Mouse (Mus musculus) kidney, embryonic 14.5 days (tissue): ENCODE results near the gene Bzw1. TPM values are rescaled to one million over a fixed set of nuclear protein-coding genes. Genes with fewer than 3 reads are reported as not detected.
A peak's percentile ranks its signal among the peaks of the same experiment; 100 is the strongest.

ENCODE experiments used
- ATAC-seq: fragments of 200-750 bp; cut with Nextera tagmentation; 2 replicates; pipeline ENCODE4 v1.8.0; 2017; ENCODE audit warnings: moderate number of reproducible peaks, mild to moderate bottlenecking, moderate TSS enrichment, moderate library complexity; ENCODE audit not compliant: low FRiP score, low TSS enrichment
- H3K27ac ChIP-seq: fragments of 300-500 bp; sonication (generic); 2 replicates; pipeline ENCODE4 v1.5.1; 2014; ENCODE audit warnings: low read depth, mild to moderate bottlenecking, low read length, moderate library complexity, mixed read lengths
- H3K27me3 ChIP-seq: fragments of 300-500 bp; sonication (generic); 2 replicates; pipeline ENCODE4 v1.6.1; 2014; ENCODE audit warnings: mild to moderate bottlenecking, low read length; ENCODE audit not compliant: control insufficient read depth, insufficient read depth
- H3K36me3 ChIP-seq: fragments of 300-500 bp; sonication (generic); 2 replicates; pipeline ENCODE4 v1.6.1; 2014; ENCODE audit warnings: low read length, mixed read lengths; ENCODE audit not compliant: control insufficient read depth, insufficient read depth
- H3K4me1 ChIP-seq: fragments of 300-500 bp; sonication (generic); 2 replicates; pipeline ENCODE4 v1.6.1; 2014; ENCODE audit warnings: low read length, mixed read lengths; ENCODE audit not compliant: control insufficient read depth, insufficient read depth
- H3K4me2 ChIP-seq: fragments of 300-500 bp; sonication (generic); replicated peaks from 2 replicates; pipeline ENCODE4 v1.6.1; 2014; ENCODE audit warnings: low read depth, mild to moderate bottlenecking, low read length
- H3K4me3 ChIP-seq: fragments of 300-500 bp; sonication (generic); 2 replicates; pipeline ENCODE4 v1.5.1; 2014; ENCODE audit warnings: mild to moderate bottlenecking, low read length
- H3K9ac ChIP-seq: fragments of 300-500 bp; sonication (generic); 2 replicates; pipeline ENCODE4 v1.6.1; 2014; ENCODE audit warnings: low read depth, mild to moderate bottlenecking, low read length, moderate library complexity
- H3K9me3 ChIP-seq: fragments of 300-500 bp; sonication (generic); 2 replicates; pipeline ENCODE4 v1.6.1; 2016; ENCODE audit warnings: low read length; ENCODE audit not compliant: control insufficient read depth
- WGBS: fragments of 180-500 bp; shearing (Covaris S2); extraction: QIAGEN DNeasy Blood & Tissue Kit; methylation state at CpG from one replicate; pipeline ENCODE4 v1.1.7; 2014; 5-methylcytosine and 5-hydroxymethylcytosine counted together
- polyA plus RNA-seq: library from polyadenylated mRNA; unstranded; fragments of >200 nt; fragmentation: Nextera tagmentation; extraction: Ambion mirVana; gene quantifications from 2 replicates; pipeline ENCODE4 v1.2.1, GENCODE M21; 2014

Gene Bzw1
- polyA plus RNA-seq, 1 experiment from 2014 or later = 476 TPM

DNA sequence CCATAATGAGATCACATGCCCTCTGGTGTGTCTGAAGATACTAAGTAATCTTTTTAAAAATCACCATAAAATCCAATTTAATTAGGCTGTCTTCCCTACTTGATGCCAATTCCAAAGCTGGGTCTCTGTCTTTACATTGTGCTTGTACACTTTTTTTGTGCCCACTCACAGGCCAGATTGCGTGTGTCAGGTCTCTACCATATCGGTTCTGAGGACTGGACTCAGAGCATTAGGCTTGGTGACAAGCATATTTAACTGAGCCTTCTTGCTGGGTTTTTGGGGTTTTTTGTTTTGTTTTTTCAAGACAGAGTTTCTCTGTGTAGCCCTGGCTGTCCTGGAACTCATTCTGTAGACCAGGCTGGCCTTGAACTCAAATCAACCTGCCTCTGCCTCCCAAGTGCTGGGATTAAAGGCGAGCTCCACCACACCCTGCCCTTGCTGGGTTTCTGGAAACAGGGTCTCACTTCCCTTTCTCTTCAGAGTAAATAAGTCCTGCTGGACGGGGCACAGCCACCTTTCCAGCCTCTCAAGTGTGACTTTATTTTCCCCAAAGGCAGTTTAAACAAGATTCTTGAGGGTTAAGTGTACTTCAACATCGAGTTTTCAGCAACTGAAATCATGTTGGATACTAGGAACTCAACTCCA lies 17.0 kb downstream of the Bzw1 start:
- WGBS = 78% methylated on average over 5 of the region's 5 CpGs
- ATAC-seq = 0 out of 2 replicates have a peak, but pooled peaks have one; percentile 48
- H3K36me3 ChIP-seq = peaks cover 69% of the 10 kb centered on the region
- H3K4me3 ChIP-seq = no peak overlapping the region
- no peak overlapping the region for H3K4me2 ChIP-seq
- H3K9me3 ChIP-seq = no peaks in the 10 kb centered on the region
- H3K9ac ChIP-seq = no peak overlapping the region
- H3K27me3 ChIP-seq = no peaks in the 10 kb centered on the region
- no peak overlapping the region for H3K27ac ChIP-seq
- H3K4me1 ChIP-seq = no peaks in the 10 kb centered on the region

GRCm38 (mm10) chr1:58410198-58410588 lies 17.5 kb downstream of the Bzw1 start:
- no peak for ATAC-seq
- Histone ChIP-seq H3K36me3 (peaks cover 72% of the 10 kb centered on the region), H3K4me2 (no peak overlapping the region), H3K9ac (no peak overlapping the region), H3K4me1 (no peaks in the 10 kb centered on the region), H3K27ac (no peak overlapping the region), H3K9me3 (no peaks in the 10 kb centered on the region), H3K4me3 (no peak overlapping the region), H3K27me3 (no peaks in the 10 kb centered on the region)
- 81% methylated on average over 3 of the region's 3 CpGs for WGBS

DNA sequence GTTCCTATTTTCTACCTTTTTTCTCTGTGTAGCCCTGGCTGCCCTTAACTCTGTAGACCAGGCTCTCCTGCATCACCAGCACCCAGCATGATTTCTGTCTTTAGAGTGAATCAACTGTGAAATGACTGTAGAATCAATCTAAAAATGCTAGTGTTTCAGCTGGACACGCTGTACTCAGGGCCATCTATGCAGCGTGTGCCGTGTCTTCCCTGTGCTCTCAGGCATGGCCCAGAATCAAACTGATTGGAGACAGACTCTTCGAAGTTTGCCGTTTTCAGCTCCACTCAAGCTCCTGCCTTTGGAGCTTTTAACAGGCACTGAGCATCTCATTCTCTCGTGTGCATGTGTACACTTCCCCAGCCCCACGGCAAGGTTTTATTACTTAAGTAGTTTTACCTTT lies 18.1 kb downstream of the Bzw1 start:
- Histone ChIP-seq H3K4me3 (no peak overlapping the region), H3K4me2 (no peak overlapping the region), H3K9me3 (no peaks in the 10 kb centered on the region), H3K27ac (no peak overlapping the region), H3K9ac (no peak overlapping the region), H3K36me3 (peaks cover 72% of the 10 kb centered on the region), H3K4me1 (no peaks in the 10 kb centered on the region), H3K27me3 (no peaks in the 10 kb centered on the region)
- 92% methylated on average over 7 of the region's 7 CpGs for WGBS
- no peak for ATAC-seq

DNA sequence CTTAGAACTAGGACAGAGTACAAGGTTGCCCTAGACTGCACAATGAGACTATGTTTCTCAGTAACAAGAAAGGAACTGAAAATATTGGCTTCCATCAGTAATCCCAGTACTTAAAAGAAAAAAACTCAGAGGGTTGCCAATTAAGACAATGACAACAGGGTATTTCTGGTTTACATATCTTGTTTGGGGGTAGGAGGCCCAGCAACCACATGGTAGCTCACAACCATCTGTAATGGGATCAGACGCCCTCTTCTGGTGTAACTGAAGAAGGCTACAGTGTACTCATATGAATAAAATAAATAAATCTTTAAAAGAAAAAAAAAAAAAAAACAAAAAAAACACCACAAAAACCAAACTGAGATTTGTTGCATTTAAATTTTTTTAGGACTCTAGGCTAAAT lies 22.7 kb downstream of the Bzw1 start:
- no peak overlapping the region for H3K4me3 ChIP-seq
- 23% methylated on average over 1 of the region's 1 CpGs for WGBS
- no peaks in the 10 kb centered on the region for H3K27me3 ChIP-seq
- no peak overlapping the region for H3K4me2 ChIP-seq
- ATAC-seq = no peak
- H3K4me1 ChIP-seq = no peaks in the 10 kb centered on the region
- H3K9me3 ChIP-seq = no peaks in the 10 kb centered on the region
- H3K36me3 ChIP-seq = peaks cover 92% of the 10 kb centered on the region
- no peak overlapping the region for H3K9ac ChIP-seq
- no peak overlapping the region for H3K27ac ChIP-seq

DNA sequence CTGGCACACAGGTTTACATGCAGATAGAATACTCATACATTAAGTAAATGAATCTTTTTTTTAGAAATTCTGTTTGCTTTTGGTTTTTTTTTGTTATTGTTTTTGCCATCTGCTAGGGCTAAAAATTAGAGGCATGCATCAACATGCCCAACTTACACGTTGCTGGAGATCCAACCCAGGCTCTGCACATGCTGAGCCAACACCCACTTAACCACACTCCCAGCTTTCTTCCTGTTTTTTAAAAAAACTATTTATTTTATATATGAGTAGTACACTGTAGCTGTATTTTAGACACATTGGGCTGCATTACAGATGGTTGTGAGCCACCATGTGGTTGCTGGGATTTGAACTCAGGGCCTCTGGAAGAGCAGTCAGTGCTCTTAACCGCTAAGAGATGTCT lies 23.4 kb downstream of the Bzw1 start:
- peaks cover 2% of the 10 kb centered on the region; the same call in 1 of the 2 replicates for H3K4me1 ChIP-seq
- 95% methylated on average over 2 of the region's 2 CpGs for WGBS
- ATAC-seq = no peak
- H3K4me2 ChIP-seq = no peak overlapping the region
- peaks cover 89% of the 10 kb centered on the region for H3K36me3 ChIP-seq
- H3K9ac ChIP-seq = no peak overlapping the region
- H3K4me3 ChIP-seq = no peak overlapping the region
- no peaks in the 10 kb centered on the region for H3K27me3 ChIP-seq
- no peaks in the 10 kb centered on the region for H3K9me3 ChIP-seq
- H3K27ac ChIP-seq = no peak overlapping the region

GRCm38 (mm10) chr1:58420032-58420431 lies 27.3 kb downstream of the Bzw1 start:
- ATAC-seq = no peak
- H3K4me3 ChIP-seq = no peak overlapping the region
- H3K4me2 ChIP-seq = no peak overlapping the region
- no peak overlapping the region for H3K9ac ChIP-seq
- H3K4me1 ChIP-seq = peaks cover 11% of the 10 kb centered on the region; the same call in 1 of the 2 replicates
- H3K27ac ChIP-seq = no peak overlapping the region
- peaks cover 58% of the 10 kb centered on the region for H3K36me3 ChIP-seq
- no peaks in the 10 kb centered on the region for H3K27me3 ChIP-seq
- no peaks in the 10 kb centered on the region for H3K9me3 ChIP-seq
- 91% methylated on average over 10 of the region's 10 CpGs for WGBS

GRCm38 (mm10) chr1:58420961-58421360 lies 28.3 kb downstream of the Bzw1 start:
- 60% methylated on average over 7 of the region's 7 CpGs for WGBS
- H3K4me1 ChIP-seq = peaks cover 11% of the 10 kb centered on the region; the same call in 1 of the 2 replicates
- H3K27me3 ChIP-seq = no peaks in the 10 kb centered on the region
- no peaks in the 10 kb centered on the region for H3K9me3 ChIP-seq
- H3K27ac ChIP-seq = no peak overlapping the region
- no peak overlapping the region for H3K9ac ChIP-seq
- peaks cover 50% of the 10 kb centered on the region for H3K36me3 ChIP-seq
- ATAC-seq = no peak
- H3K4me3 ChIP-seq = no peak overlapping the region; the same call in 1 of the 2 replicates
- H3K4me2 ChIP-seq = no peak overlapping the region; the same call in 1 of the 2 replicates

GRCm38 (mm10) chr1:58422879-58423278 lies 30.2 kb downstream of the Bzw1 start:
- Histone ChIP-seq H3K9ac (peak overlapping the region; percentile 100), H3K4me2 (peak overlapping the region; percentile 63), H3K27me3 (no peaks in the 10 kb centered on the region), H3K4me1 (peaks cover 11% of the 10 kb centered on the region; the same call in 1 of the 2 replicates), H3K9me3 (no peaks in the 10 kb centered on the region), H3K4me3 (peak overlapping the region; percentile 98), H3K27ac (peak overlapping the region; percentile 100; the same call in 1 of the 2 replicates), H3K36me3 (peaks cover 33% of the 10 kb centered on the region)
- 10% methylated on average over 13 of the region's 13 CpGs for WGBS
- ATAC-seq = peak; percentile 30; the same call in 1 of the 2 replicates

- under 1% methylated on average over 79 of the region's 79 CpGs for WGBS
- Histone ChIP-seq H3K9me3 (no peaks in the 10 kb centered on the region), H3K4me1 (peaks cover 11% of the 10 kb centered on the region; the same call in 1 of the 2 replicates), H3K36me3 (peaks cover 26% of the 10 kb centered on the region), H3K4me2 (peak within 1 kb of the TSS; percentile 63), H3K4me3 (peak within 1 kb of the TSS; percentile 98), H3K27me3 (no peaks in the 10 kb centered on the region), H3K9ac (peak within 1 kb of the TSS; percentile 100), H3K27ac (peak within 1 kb of the TSS; percentile 100)
- peak; percentile 97 for ATAC-seq
Measured at GRCm38 (mm10) chr1:58423371-58424248, 30.9 kb downstream of the Bzw1 start, which contains the start of gene Clk1. TSS of gene Clk1 (minus strand) at chr1:58424066.
